Mouse (Mus musculus): ENCODE results near the gene Wwc2. TPM values are rescaled to one million over a fixed set of nuclear protein-coding genes. Genes with fewer than 3 reads are reported as not detected.
A peak's percentile ranks its signal among the peaks of the same experiment; 100 is the strongest.

The Wwc2 gene
- polyA plus RNA-seq, 1 experiment from 2014 or later = 15.7 TPM

- H3K36me3 ChIP-seq = no peaks in the 10 kb centered on the region
- 0 out of 2 replicates have a peak overlapping the region, but pooled peaks have one; percentile 19 for H3K4me2 ChIP-seq (replicated peaks)
- no peaks in the 10 kb centered on the region for H3K9me3 ChIP-seq (replicated peaks)
- no peaks in the 10 kb centered on the region for H3K27me3 ChIP-seq
- no peak overlapping the region for H3K27ac ChIP-seq
- 55% methylated on average over 23 of the region's 23 CpGs for WGBS
- no peak overlapping the region for H3K9ac ChIP-seq
- peak; percentile 76 for ATAC-seq (ENCODE audit: low FRiP score)
- no peak overlapping the region for H3K4me3 ChIP-seq
- H3K4me1 ChIP-seq = peaks cover 14% of the 10 kb centered on the region
These were observed 100.5 kb downstream of the Wwc2 start for GRCm38 (mm10) chr8:47889936-47890813.

GRCm38 (mm10) chr8:47888841-47889570 lies 101.7 kb downstream of the Wwc2 start:
- 71% methylated on average over 11 of the region's 11 CpGs for WGBS
- Histone ChIP-seq H3K27me3 (no peaks in the 10 kb centered on the region), H3K4me2 (replicated peaks) (no peak overlapping the region), H3K36me3 (no peaks in the 10 kb centered on the region), H3K4me1 (peaks cover 14% of the 10 kb centered on the region), H3K9me3 (replicated peaks) (no peaks in the 10 kb centered on the region), H3K4me3 (no peak overlapping the region), H3K27ac (no peak overlapping the region), H3K9ac (no peak overlapping the region)
- ATAC-seq (ENCODE audit: low FRiP score) = no peak

GRCm38 (mm10) chr8:47884306-47884705 lies 106.4 kb downstream of the Wwc2 start:
- WGBS = 86% methylated on average over 5 of the region's 5 CpGs
- H3K4me3 ChIP-seq = no peak overlapping the region
- H3K36me3 ChIP-seq = peaks cover 10% of the 10 kb centered on the region; the same call in 1 of the 2 replicates
- no peak for ATAC-seq (ENCODE audit: low FRiP score)
- no peak overlapping the region for H3K4me2 ChIP-seq (replicated peaks)
- H3K9ac ChIP-seq = no peak overlapping the region
- no peaks in the 10 kb centered on the region for H3K4me1 ChIP-seq
- no peaks in the 10 kb centered on the region for H3K27me3 ChIP-seq
- H3K9me3 ChIP-seq (replicated peaks) = no peaks in the 10 kb centered on the region
- H3K27ac ChIP-seq = no peak overlapping the region

- 91% methylated on average over 8 of the region's 8 CpGs for WGBS
- Histone ChIP-seq H3K27me3 (no peaks in the 10 kb centered on the region), H3K9me3 (replicated peaks) (no peaks in the 10 kb centered on the region), H3K9ac (no peak overlapping the region), H3K4me1 (no peaks in the 10 kb centered on the region), H3K27ac (no peak overlapping the region), H3K4me2 (replicated peaks) (no peak overlapping the region), H3K4me3 (no peak overlapping the region), H3K36me3 (peaks cover 10% of the 10 kb centered on the region; the same call in 1 of the 2 replicates)
- ATAC-seq (ENCODE audit: low FRiP score) = no peak
These were observed 107.0 kb downstream of the Wwc2 start for GRCm38 (mm10) chr8:47883739-47884138.

- Histone ChIP-seq H3K9me3 (replicated peaks) (no peaks in the 10 kb centered on the region), H3K4me2 (replicated peaks) (no peak overlapping the region), H3K36me3 (peaks cover 15% of the 10 kb centered on the region), H3K4me3 (no peak overlapping the region), H3K9ac (no peak overlapping the region), H3K27ac (no peak overlapping the region), H3K4me1 (no peaks in the 10 kb centered on the region), H3K27me3 (no peaks in the 10 kb centered on the region)
- no peak for ATAC-seq (ENCODE audit: low FRiP score)
- 75% methylated on average over 3 of the region's 3 CpGs for WGBS
These were observed 112.2 kb downstream of the Wwc2 start for GRCm38 (mm10) chr8:47878516-47878915.

- Histone ChIP-seq H3K4me2 (replicated peaks) (no peak overlapping the region), H3K4me3 (no peak overlapping the region), H3K9ac (no peak overlapping the region), H3K27ac (no peak overlapping the region), H3K36me3 (peaks cover 5% of the 10 kb centered on the region; the same call in 1 of the 2 replicates), H3K4me1 (no peaks in the 10 kb centered on the region), H3K27me3 (no peaks in the 10 kb centered on the region), H3K9me3 (replicated peaks) (no peaks in the 10 kb centered on the region)
- ATAC-seq (ENCODE audit: low FRiP score) = no peak
- WGBS = 94% methylated on average over 12 of the region's 12 CpGs
These were observed 114.9 kb downstream of the Wwc2 start for GRCm38 (mm10) chr8:47875865-47876264.

- Histone ChIP-seq H3K9me3 (replicated peaks) (no peaks in the 10 kb centered on the region), H3K9ac (no peak overlapping the region), H3K4me2 (replicated peaks) (no peak overlapping the region), H3K27ac (no peak overlapping the region), H3K27me3 (no peaks in the 10 kb centered on the region), H3K36me3 (peaks cover 5% of the 10 kb centered on the region; the same call in 1 of the 2 replicates), H3K4me1 (no peaks in the 10 kb centered on the region), H3K4me3 (no peak overlapping the region)
- 71% methylated on average over 13 of the region's 13 CpGs for WGBS
- ATAC-seq (ENCODE audit: low FRiP score) = no peak
These were observed 116.1 kb downstream of the Wwc2 start for GRCm38 (mm10) chr8:47874497-47875178.

- Histone ChIP-seq H3K9me3 (replicated peaks) (no peaks in the 10 kb centered on the region), H3K27ac (no peak overlapping the region), H3K4me1 (no peaks in the 10 kb centered on the region), H3K4me3 (no peak overlapping the region), H3K4me2 (replicated peaks) (no peak overlapping the region), H3K9ac (no peak overlapping the region), H3K36me3 (peaks cover 15% of the 10 kb centered on the region), H3K27me3 (no peaks in the 10 kb centered on the region)
- 50% methylated on average over 13 of the region's 13 CpGs for WGBS
- peak; percentile 78; the same call in 1 of the 2 replicates for ATAC-seq (ENCODE audit: low FRiP score)
These were observed 118.2 kb downstream of the Wwc2 start for GRCm38 (mm10) chr8:47872361-47873107.

GRCm38 (mm10) chr8:47867067-47867466 lies 123.7 kb downstream of the Wwc2 start:
- Histone ChIP-seq H3K36me3 (peaks cover 31% of the 10 kb centered on the region), H3K4me2 (replicated peaks) (no peak overlapping the region)

GRCm38 (mm10) chr8:47866568-47866967 lies 124.2 kb downstream of the Wwc2 start:
- H3K9me3 ChIP-seq (replicated peaks) = no peaks in the 10 kb centered on the region
- WGBS = 84% methylated on average over 8 of the region's 8 CpGs
- no peak overlapping the region for H3K9ac ChIP-seq
- no peaks in the 10 kb centered on the region for H3K27me3 ChIP-seq
- no peak overlapping the region for H3K4me3 ChIP-seq
- no peak overlapping the region for H3K27ac ChIP-seq
- peaks cover 35% of the 10 kb centered on the region for H3K36me3 ChIP-seq
- H3K4me2 ChIP-seq (replicated peaks) = no peak overlapping the region
- H3K4me1 ChIP-seq = 0 out of 2 replicates have a peak, but pooled peaks cover 2% of the 10 kb centered on the region
- ATAC-seq (ENCODE audit: low FRiP score) = no peak

More at GRCm38 (mm10) chr8:47867067-47867466, 123.7 kb downstream of the Wwc2 start:
- Histone ChIP-seq H3K4me1 (0 out of 2 replicates have a peak, but pooled peaks cover 2% of the 10 kb centered on the region), H3K9ac (no peak overlapping the region), H3K27ac (no peak overlapping the region), H3K4me3 (no peak overlapping the region), H3K9me3 (replicated peaks) (no peaks in the 10 kb centered on the region), H3K27me3 (no peaks in the 10 kb centered on the region)
- 33% methylated on average over 8 of the region's 8 CpGs for WGBS
- ATAC-seq (ENCODE audit: low FRiP score) = peak; percentile 73

- peak overlapping the region; percentile 48; the same call in 1 of the 2 replicates for H3K27ac ChIP-seq
- no peak overlapping the region for H3K4me3 ChIP-seq
- H3K4me2 ChIP-seq (replicated peaks) = no peak overlapping the region
These were observed 131.5 kb downstream of the Wwc2 start for GRCm38 (mm10) chr8:47859259-47859658.

More at GRCm38 (mm10) chr8:47859259-47859658, 131.5 kb downstream of the Wwc2 start:
- H3K27me3 ChIP-seq = no peaks in the 10 kb centered on the region
- WGBS = 93% methylated on average over 12 of the region's 12 CpGs
- no peak overlapping the region for H3K9ac ChIP-seq
- H3K36me3 ChIP-seq = peaks cover 34% of the 10 kb centered on the region
- no peaks in the 10 kb centered on the region for H3K9me3 ChIP-seq (replicated peaks)
- no peak for ATAC-seq (ENCODE audit: low FRiP score)
- 0 out of 2 replicates have a peak, but pooled peaks cover 2% of the 10 kb centered on the region for H3K4me1 ChIP-seq

All from hindbrain, embryonic 12.5 days (tissue).